Mouse (Mus musculus) CH12.LX (cell line): Measurements from ENCODE around the gene Mbtps1. TPM values are rescaled to one million over a fixed set of nuclear protein-coding genes. Genes with fewer than 3 reads are reported as not detected.

Source experiments
- DNase-seq: peaks from one replicate; pipeline ENCODE4 v3.0.0-alpha.2; 2013; ENCODE audit errors: extremely low read depth
- H3K27ac ChIP-seq: 2 replicates; pipeline ENCODE4 v1.5.1; 2012; ENCODE audit warnings: low read depth, mild to moderate bottlenecking, control low read depth, moderate library complexity; ENCODE audit not compliant: insufficient read depth
- H3K27me3 ChIP-seq: replicated peaks from 2 replicates; pipeline ENCODE3; 2012; ENCODE audit warnings: inconsistent platforms
- H3K36me3 ChIP-seq, 2 experiments: replicated peaks in 1 of 2; 2 replicates each; pipeline versions ENCODE3 to v1.6.1; 2012; ENCODE audit warnings: inconsistent platforms in 1 of 2, low read length in 1 of 2, mild to moderate bottlenecking in 1 of 2, mixed read lengths in 1 of 2, moderate library complexity in 1 of 2; ENCODE audit not compliant: control insufficient read depth in 1 of 2, insufficient read depth in 1 of 2
- H3K4me1 ChIP-seq, 2 experiments: 2 replicates each; pipeline ENCODE4 v1.6.1; 2012; ENCODE audit warnings: inconsistent platforms in 1 of 2, moderate library complexity in 1 of 2; ENCODE audit not compliant: insufficient read depth in 2 of 2, control insufficient read depth in 1 of 2
- H3K4me2 ChIP-seq: 2 replicates; pipeline ENCODE4 v1.6.1; 2012; ENCODE audit warnings: low read depth, mild to moderate bottlenecking, control low read depth; ENCODE audit not compliant: poor library complexity, insufficient read depth, severe bottlenecking
- H3K4me3 ChIP-seq, 3 experiments: fragments of 150-350 bp in 1 of 3; sonication (generic) in 1 of 3; replicated peaks in 1 of 3; 2 replicates each; pipeline versions ENCODE3 to v1.5.1; 2011 to 2012; ENCODE audit warnings: low read depth in 2 of 3, low read length in 2 of 3, mild to moderate bottlenecking in 2 of 3, moderate library complexity in 2 of 3, control low read depth in 1 of 3, improper control_type of control experiment in 1 of 3, inconsistent platforms in 1 of 3, mixed read lengths in 1 of 3; ENCODE audit not compliant: poor library complexity in 1 of 3
- H3K79me2 ChIP-seq: replicated peaks from 2 replicates; pipeline ENCODE4 v1.6.1; 2012; ENCODE audit warnings: mild to moderate bottlenecking, moderate library complexity; ENCODE audit not compliant: control insufficient read depth, poor library complexity, insufficient read depth, severe bottlenecking; ENCODE audit errors: extremely low read depth
- H3K9ac ChIP-seq: 2 replicates; pipeline ENCODE4 v1.6.1; 2012; ENCODE audit warnings: low read depth, mild to moderate bottlenecking, control low read depth, moderate library complexity; ENCODE audit not compliant: insufficient read depth
- H3K9me3 ChIP-seq: replicated peaks from 2 replicates; pipeline ENCODE3; 2012; ENCODE audit warnings: low read length, inconsistent platforms, mixed read lengths
- BHLHE40 ChIP-seq: IDR thresholded peaks from 2 replicates; pipeline ENCODE4 v1.6.1; 2011; ENCODE audit warnings: mild to moderate bottlenecking, low read depth, low read length, improper control_type of control experiment
- CHD1 ChIP-seq: IDR thresholded peaks from 2 replicates; pipeline ENCODE4 v1.6.1; 2012; ENCODE audit warnings: low read depth, low read length, improper control_type of control experiment, inconsistent platforms
- CHD2 ChIP-seq: IDR thresholded peaks from 2 replicates; pipeline ENCODE4 v1.6.1; 2011; ENCODE audit warnings: low read length, improper control_type of control experiment
- CTCF ChIP-seq, 2 experiments: IDR thresholded peaks in 1 of 2; conservative IDR thresholded peaks in 1 of 2; 2 replicates each; pipeline ENCODE4 v1.5.1; 2011 to 2012; ENCODE audit warnings: low read depth in 2 of 2, low read length in 2 of 2, improper control_type of control experiment in 1 of 2, inconsistent platforms in 1 of 2, mild to moderate bottlenecking in 1 of 2, moderate library complexity in 1 of 2
- E2F4 ChIP-seq: IDR thresholded peaks from 2 replicates; pipeline ENCODE4 v1.6.1; 2011; ENCODE audit warnings: low read depth, low read length, improper control_type of control experiment; ENCODE audit not compliant: insufficient replicate concordance
- ELF1 ChIP-seq: IDR thresholded peaks from 2 replicates; pipeline ENCODE4 v1.6.1; 2014; ENCODE audit warnings: low read depth, mild to moderate bottlenecking, inconsistent platforms, low read length, improper control_type of control experiment
- EP300 ChIP-seq: IDR thresholded peaks from 2 replicates; pipeline ENCODE4 v1.6.1; 2011; ENCODE audit warnings: low read length, improper control_type of control experiment
- ETS1 ChIP-seq: conservative IDR thresholded peaks from 2 replicates; pipeline ENCODE4 v1.6.1; 2012; ENCODE audit warnings: low read depth, mild to moderate bottlenecking, inconsistent platforms, low read length, improper control_type of control experiment, moderate library complexity
- GABPA ChIP-seq: IDR thresholded peaks from 2 replicates; pipeline ENCODE4 v1.6.1; 2012; ENCODE audit warnings: low read depth, low read length, improper control_type of control experiment, inconsistent platforms; ENCODE audit not compliant: insufficient replicate concordance
- HCFC1 ChIP-seq: IDR thresholded peaks from 2 replicates; pipeline ENCODE4 v1.6.1; 2012; ENCODE audit warnings: low read depth, mild to moderate bottlenecking, inconsistent platforms, low read length, improper control_type of control experiment
- IRF4 ChIP-seq: IDR thresholded peaks from 2 replicates; pipeline ENCODE4 v1.6.1; 2014; ENCODE audit warnings: low read depth, mild to moderate bottlenecking, inconsistent platforms, low read length, improper control_type of control experiment
- JUN ChIP-seq: IDR thresholded peaks from 2 replicates; pipeline ENCODE4 v1.6.1; 2011; ENCODE audit warnings: low read depth, mild to moderate bottlenecking, low read length, improper control_type of control experiment, moderate library complexity; ENCODE audit not compliant: insufficient read depth
- JUND ChIP-seq: conservative IDR thresholded peaks from 2 replicates; pipeline ENCODE4 v1.6.1; 2011; ENCODE audit warnings: low read depth, low read length, improper control_type of control experiment
- KAT2A ChIP-seq: IDR thresholded peaks from 2 replicates; pipeline ENCODE4 v1.6.1; 2012; ENCODE audit warnings: low read length, improper control_type of control experiment, inconsistent platforms; ENCODE audit not compliant: insufficient replicate concordance
- MAFK ChIP-seq: IDR thresholded peaks from 2 replicates; pipeline ENCODE4 v1.6.1; 2011; ENCODE audit warnings: low read length, improper control_type of control experiment; ENCODE audit not compliant: insufficient replicate concordance
- MAX ChIP-seq: IDR thresholded peaks from 2 replicates; pipeline ENCODE4 v1.6.1; 2011; ENCODE audit warnings: low read length, improper control_type of control experiment
- MAZ ChIP-seq: IDR thresholded peaks from 2 replicates; pipeline ENCODE4 v1.6.1; 2012; ENCODE audit warnings: low read depth, mild to moderate bottlenecking, inconsistent platforms, low read length, improper control_type of control experiment, moderate library complexity
- MEF2A ChIP-seq: IDR thresholded peaks from 2 replicates; pipeline ENCODE4 v1.6.1; 2014; ENCODE audit warnings: low read depth, mild to moderate bottlenecking, inconsistent platforms, low read length, improper control_type of control experiment, borderline replicate concordance
- MXI1 ChIP-seq: IDR thresholded peaks from 2 replicates; pipeline ENCODE4 v1.6.1; 2011; ENCODE audit warnings: mild to moderate bottlenecking, low read depth, low read length, improper control_type of control experiment
- MYC ChIP-seq: IDR thresholded peaks from 2 replicates; pipeline ENCODE4 v1.6.1; 2011; ENCODE audit warnings: low read depth, mild to moderate bottlenecking, improper control_type of control experiment, low read length
- NELFE ChIP-seq: IDR thresholded peaks from 2 replicates; pipeline ENCODE4 v1.6.1; 2011; ENCODE audit warnings: low read depth, low read length, improper control_type of control experiment
- NRF1 ChIP-seq: IDR thresholded peaks from 2 replicates; pipeline ENCODE4 v1.6.1; 2014; ENCODE audit warnings: low read depth, mild to moderate bottlenecking, inconsistent platforms, low read length, improper control_type of control experiment, moderate library complexity
- PAX5 ChIP-seq: IDR thresholded peaks from 2 replicates; pipeline ENCODE4 v1.6.1; 2012; ENCODE audit warnings: low read length, inconsistent platforms, mixed read lengths
- POLR2A ChIP-seq: IDR thresholded peaks from 2 replicates; pipeline ENCODE4 v1.6.1; 2011; ENCODE audit warnings: low read depth, mild to moderate bottlenecking, improper control_type of control experiment, low read length
- POLR2AphosphoS2 ChIP-seq: IDR thresholded peaks from 2 replicates; pipeline ENCODE4 v1.6.1; 2011; ENCODE audit warnings: low read depth, low read length, improper control_type of control experiment
- RAD21 ChIP-seq: IDR thresholded peaks from 2 replicates; pipeline ENCODE4 v1.6.1; 2011; ENCODE audit warnings: low read depth, mild to moderate bottlenecking, low read length, improper control_type of control experiment, moderate library complexity
- RCOR1 ChIP-seq: conservative IDR thresholded peaks from 2 replicates; pipeline ENCODE4 v1.6.1; 2012; ENCODE audit warnings: low read depth, mild to moderate bottlenecking, inconsistent platforms, low read length, improper control_type of control experiment
- SIN3A ChIP-seq: IDR thresholded peaks from 2 replicates; pipeline ENCODE4 v1.6.1; 2012; ENCODE audit warnings: low read length, improper control_type of control experiment, inconsistent platforms
- SMC3 ChIP-seq: IDR thresholded peaks from 2 replicates; pipeline ENCODE4 v1.6.1; 2011; ENCODE audit warnings: low read depth, low read length, improper control_type of control experiment
- TBP ChIP-seq: conservative IDR thresholded peaks from 2 replicates; pipeline ENCODE4 v1.6.1; 2011; ENCODE audit warnings: low read depth, low read length, improper control_type of control experiment
- TCF12 ChIP-seq: IDR thresholded peaks from 2 replicates; pipeline ENCODE4 v1.6.1; 2014; ENCODE audit warnings: low read depth, mild to moderate bottlenecking, inconsistent platforms, low read length, improper control_type of control experiment
- UBTF ChIP-seq: IDR thresholded peaks from 2 replicates; pipeline ENCODE4 v1.6.1; 2012; ENCODE audit warnings: low read depth, mild to moderate bottlenecking, inconsistent platforms, low read length, improper control_type of control experiment, moderate library complexity
- USF1 ChIP-seq: IDR thresholded peaks from 2 replicates; pipeline ENCODE4 v1.6.1; 2014; ENCODE audit warnings: low read depth, mild to moderate bottlenecking, inconsistent platforms, low read length, improper control_type of control experiment
- USF2 ChIP-seq: conservative IDR thresholded peaks from 2 replicates; pipeline ENCODE4 v1.6.1; 2011; ENCODE audit warnings: low read depth, low read length, improper control_type of control experiment
- ZC3H11A ChIP-seq: IDR thresholded peaks from 2 replicates; pipeline ENCODE4 v1.6.1; 2012; ENCODE audit warnings: low read depth, mild to moderate bottlenecking, inconsistent platforms, low read length, improper control_type of control experiment
- ZKSCAN1 ChIP-seq: IDR thresholded peaks from 2 replicates; pipeline ENCODE4 v1.6.1; 2012; ENCODE audit warnings: low read depth, inconsistent platforms, low read length, improper control_type of control experiment, borderline replicate concordance
- ZMIZ1 ChIP-seq: IDR thresholded peaks from 2 replicates; pipeline ENCODE4 v1.6.1; 2012; ENCODE audit warnings: low read depth, mild to moderate bottlenecking, inconsistent platforms, low read length, improper control_type of control experiment
- ZNF384 ChIP-seq: IDR thresholded peaks from 2 replicates; pipeline ENCODE4 v1.6.1; 2012; ENCODE audit warnings: low read depth, low read length, improper control_type of control experiment, inconsistent platforms
- dilution Hi-C: fragments of 300-500 bp; cut with MboI; formaldehyde crosslinking; loops from 2 replicates; pipeline ENCODE4 v1.14.3; 2020; ENCODE audit warnings: low sequenced_read_pairs; ENCODE audit not compliant: extremely low pct_unique_long_range_greater_than_20kb, extremely low pct_ligation_motif_present
- in situ Hi-C: fragments of 300-500 bp; cut with MboI; formaldehyde crosslinking; loops from 3 replicates; pipeline ENCODE4 v1.14.3; 2019; ENCODE audit warnings: low sequenced_read_pairs, low pct_ligation_motif_present, low pct_unique_long_range_greater_than_20kb, mixed read lengths
- polyA plus RNA-seq: library from polyadenylated mRNA; unstranded; fragments of >175 nt; gene quantifications from 2 replicates; pipeline ENCODE4 v1.2.1, GENCODE M21; 2012; ENCODE audit warnings: low read depth; ENCODE audit not compliant: insufficient read length
- total RNA-seq, 2 experiments: library from RNA; depleted of rRNA; stranded (reverse); fragments of 300-350 nt in 1 of 2; fragments of >200 nt in 1 of 2; gene quantifications; 2 replicates each; pipeline ENCODE4 v1.2.3; 2012 to 2014

Mbtps1 gene
- total RNA-seq (2012; rRNA removed), result 32.6 and 33.8 TPM in 2 replicates
- total RNA-seq (2014; rRNA removed), result 27.8 and 40.7 TPM in 2 replicates
- 38.3 and 41.1 TPM in 2 replicates for polyA plus RNA-seq

DNA sequence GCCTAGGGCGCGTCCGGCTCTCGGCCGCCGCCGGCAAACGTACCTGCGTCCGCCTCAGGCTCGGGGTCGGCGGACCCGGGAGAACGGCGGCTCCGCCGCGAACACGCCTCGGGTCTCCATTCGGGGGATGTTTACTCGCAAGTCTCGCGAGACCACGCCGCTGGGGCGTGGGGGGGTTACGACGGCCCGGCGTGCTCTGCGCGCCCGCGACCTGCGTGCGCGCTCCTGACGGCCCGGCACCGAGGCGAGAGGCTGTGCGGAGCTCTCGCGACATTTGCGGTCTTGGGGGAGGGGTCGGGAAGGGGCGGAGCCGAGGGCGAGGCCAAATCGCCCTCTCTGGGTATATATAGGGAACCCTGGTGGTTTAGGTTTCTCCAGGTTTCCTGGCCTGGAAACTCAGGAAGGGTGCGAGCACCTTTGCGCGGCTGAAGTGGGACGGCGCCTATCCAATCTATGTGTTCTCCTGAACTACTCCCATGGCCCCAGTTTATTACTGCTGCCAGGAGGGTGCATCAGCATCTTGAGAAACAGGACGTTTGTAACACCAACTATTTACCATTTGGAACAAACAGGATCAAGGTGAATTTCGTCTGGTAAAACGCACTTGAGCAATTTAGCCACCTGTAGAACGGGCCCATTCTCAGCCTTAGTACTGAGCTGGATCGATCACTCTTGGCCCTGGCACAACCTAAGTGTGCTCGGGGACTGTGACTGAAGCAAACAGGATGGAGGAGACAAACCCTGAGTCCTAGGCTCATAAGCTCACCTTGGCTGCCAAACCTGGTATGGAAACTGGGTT is at the start of gene Mbtps1:
Gene Mbtps1, minus strand, starts transcription at position 133 of the 799 bp plus-strand sequence.
- H3K9me3 ChIP-seq, result no peaks in the 10 kb centered on the region
- dilution Hi-C loops, result no loop called here
- in situ Hi-C loops, result loop anchor here (5.0 kb wide), 1 partner anchor 43 kb away; no protein-coding TSS in a partner anchor
- peaks cover 3 to 39% of the 10 kb centered on the region in 2 experiments; a peak in 3 of 4 replicates for H3K4me1 ChIP-seq
- H3K79me2 ChIP-seq, result peaks cover 44% of the 10 kb centered on the region
- H3K4me2 ChIP-seq, result peak within 1 kb of the TSS; percentile 95
- no peaks in the 10 kb centered on the region for H3K27me3 ChIP-seq
- peaks cover 12 to 47% of the 10 kb centered on the region in 2 experiments for H3K36me3 ChIP-seq
- peak; percentile 93 for DNase-seq
- TF ChIP-seq E2F4 (no peak), CHD2 (peak; percentile 99), POLR2A (peak; percentile 98), JUND (no peak), MYC (no peak; the same call in 1 of the 2 replicates), ZC3H11A (no peak), NRF1 (no peak), ZKSCAN1 (no peak), ZMIZ1 (peak; percentile 91), HCFC1 (peak; percentile 80), POLR2AphosphoS2 (0 out of 2 replicates have a peak, but pooled peaks have one; percentile 53), BHLHE40 (no peak), SIN3A (peak; percentile 81), MXI1 (peak; percentile 80), IRF4 (peak; percentile 49), ETS1 (no peak), NELFE (peak; percentile 97), TBP (peak; percentile 98), RAD21 (no peak), JUN (no peak), EP300 (no peak), CHD1 (no peak), MEF2A (no peak; the same call in 1 of the 2 replicates), ELF1 (0 out of 2 replicates have a peak, but pooled peaks have one; percentile 9), CTCF (conservative IDR thresholded peaks at IDR 0.05 in 1 of 2, IDR thresholded peaks at IDR 0.05 in 1 of 2; ENCODE audit: low read depth in 2 of 2, low read length in 2 of 2) (no peak), MAZ (peak; percentile 73), UBTF (0 out of 2 replicates have a peak, but pooled peaks have one; percentile 62), RCOR1 (0 out of 2 replicates have a peak, but pooled peaks have one; percentile 46), USF1 (no peak), PAX5 (no peak), SMC3 (no peak), GABPA (no peak), MAX (peak; percentile 46; the same call in 1 of the 2 replicates), KAT2A (peak; percentile 54; the same call in 1 of the 2 replicates), TCF12 (peak; percentile 44), ZNF384 (no peak), MAFK (no peak), USF2 (no peak)
- TF ChIP-seq, all 38 proteins: peak for 17
- Histone ChIP-seq H3K4me3 (peak within 1 kb of the TSS; percentile 76 to 96 (median 91)), H3K9ac (peak within 1 kb of the TSS; percentile 99), H3K27ac (peak within 1 kb of the TSS; percentile 70)
